Mouse (Mus musculus) hindlimb bud, embryonic 11.5 days (tissue): ENCODE results near the gene Zdhhc14.

Source experiments
- DNase-seq: peaks from one replicate; pipeline ENCODE4 v3.0.0-alpha.2; 2012; ENCODE audit warnings: low read depth, low spot score; ENCODE audit errors: extremely low spot score

Zdhhc14 gene

GRCm38 (mm10) chr17:5768810-5769520 is 276.6 kb downstream of the Zdhhc14 start:
- no peak for DNase-seq

GRCm38 (mm10) chr17:5769776-5770175 is 277.4 kb downstream of the Zdhhc14 start:
- DNase-seq: no peak

- DNase-seq: peak; percentile 47
These were observed 278.2 kb downstream of the Zdhhc14 start for GRCm38 (mm10) chr17:5770265-5771249.

GRCm38 (mm10) chr17:5780213-5780975 is 288.0 kb downstream of the Zdhhc14 start:
- DNase-seq: no peak

GRCm38 (mm10) chr17:5785238-5785637 is 292.9 kb downstream of the Zdhhc14 start:
- DNase-seq: no peak

- no peak for DNase-seq
These were observed 299.9 kb downstream of the Zdhhc14 start for GRCm38 (mm10) chr17:5792164-5792791.

- no peak for DNase-seq
These were observed 301.2 kb downstream of the Zdhhc14 start for GRCm38 (mm10) chr17:5793593-5793992.

- DNase-seq: no peak
These were observed 301.9 kb downstream of the Zdhhc14 start for GRCm38 (mm10) chr17:5794276-5794675.

- no peak for DNase-seq
These were observed 303.0 kb downstream of the Zdhhc14 start for GRCm38 (mm10) chr17:5795369-5795768.

- peak; percentile 74 for DNase-seq
These were observed 303.5 kb downstream of the Zdhhc14 start for GRCm38 (mm10) chr17:5795878-5796277.

GRCm38 (mm10) chr17:5797124-5797760 is 304.9 kb downstream of the Zdhhc14 start:
- DNase-seq: no peak

GRCm38 (mm10) chr17:5798221-5798801 is 306.0 kb downstream of the Zdhhc14 start:
- DNase-seq: no peak

GRCm38 (mm10) chr17:5798900-5799299 is 306.5 kb downstream of the Zdhhc14 start:
- DNase-seq: no peak

GRCm38 (mm10) chr17:5799396-5800021 is 307.2 kb downstream of the Zdhhc14 start:
- DNase-seq: no peak

GRCm38 (mm10) chr17:5800254-5800653 is 307.9 kb downstream of the Zdhhc14 start:
- no peak for DNase-seq

- no peak for DNase-seq
These were observed 308.6 kb downstream of the Zdhhc14 start for GRCm38 (mm10) chr17:5800824-5801560.

GRCm38 (mm10) chr17:5801761-5802655 is 309.7 kb downstream of the Zdhhc14 start:
- no peak for DNase-seq

- DNase-seq: no peak
These were observed 310.2 kb downstream of the Zdhhc14 start for GRCm38 (mm10) chr17:5802656-5802955.
